Mouse (Mus musculus): ENCODE data around the gene Drc1.

Drc1 gene

DNA sequence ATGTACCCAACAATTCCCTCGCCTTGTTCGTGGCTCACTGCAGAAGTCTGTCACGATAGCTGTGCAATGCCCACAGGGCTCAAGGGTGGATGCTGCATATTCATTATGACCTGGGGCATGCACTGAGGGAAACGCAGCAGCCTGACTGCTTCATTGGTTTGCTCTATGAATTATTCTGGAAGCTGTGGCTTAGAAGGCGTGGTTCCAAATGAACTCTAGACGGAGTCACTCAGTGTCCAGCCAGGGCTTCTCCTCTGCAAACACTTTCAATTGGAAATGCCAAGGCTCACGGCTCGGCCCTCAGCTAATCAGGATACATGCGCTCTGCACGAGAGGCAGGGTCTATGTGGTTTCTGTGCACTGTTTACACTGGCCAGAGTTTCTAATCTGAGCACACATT is 130.3 kb downstream of the Drc1 start:
- no peak for DNase-seq (ENCODE audit: low read depth, low spot score)

DNA sequence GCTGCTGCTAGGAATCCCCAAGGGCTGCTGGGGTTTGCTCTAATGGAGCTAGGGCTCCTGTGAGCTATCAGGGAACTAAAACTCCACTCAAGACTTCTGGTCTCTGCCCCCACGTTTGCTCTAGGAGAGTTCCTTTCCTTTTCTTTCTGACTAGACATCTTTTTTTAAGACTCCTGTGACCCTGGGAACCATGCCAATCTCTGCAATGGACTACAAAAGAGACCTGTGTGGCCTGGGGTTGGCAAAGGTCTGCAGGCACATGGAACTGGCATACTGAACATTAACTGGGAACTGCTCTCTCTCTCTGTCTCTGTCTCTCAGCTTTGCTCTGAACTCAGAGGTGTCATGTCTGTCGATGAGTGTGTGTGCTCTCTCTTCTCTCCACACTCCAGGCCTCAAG is 134.2 kb downstream of the Drc1 start:
- no peak for DNase-seq (ENCODE audit: low read depth, low spot score)

DNA sequence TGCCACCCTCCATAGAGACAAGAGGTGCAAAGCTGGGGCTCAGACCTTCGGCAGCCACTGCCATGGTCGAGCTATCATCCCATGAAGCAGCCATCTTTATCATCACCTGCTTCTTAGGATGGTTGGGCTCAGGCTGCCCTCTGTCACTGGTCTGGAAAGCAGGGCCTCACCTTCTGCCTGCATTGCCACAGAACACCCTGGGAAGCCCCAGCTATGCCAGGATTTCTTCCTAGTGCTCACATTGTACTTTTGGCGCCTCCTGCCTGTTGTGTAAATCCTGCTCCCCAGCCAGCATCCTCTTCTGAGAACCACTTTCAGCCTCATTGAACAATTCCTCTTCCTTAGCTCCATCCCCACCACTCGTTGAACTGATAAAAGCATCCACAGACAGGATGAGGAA is 134.7 kb downstream of the Drc1 start:
- DNase-seq (ENCODE audit: low read depth, low spot score), result no peak

All from A20 (cell line).